ENCODE assay signal across 13 mouse cellular contexts in the genomic region with DNA sequence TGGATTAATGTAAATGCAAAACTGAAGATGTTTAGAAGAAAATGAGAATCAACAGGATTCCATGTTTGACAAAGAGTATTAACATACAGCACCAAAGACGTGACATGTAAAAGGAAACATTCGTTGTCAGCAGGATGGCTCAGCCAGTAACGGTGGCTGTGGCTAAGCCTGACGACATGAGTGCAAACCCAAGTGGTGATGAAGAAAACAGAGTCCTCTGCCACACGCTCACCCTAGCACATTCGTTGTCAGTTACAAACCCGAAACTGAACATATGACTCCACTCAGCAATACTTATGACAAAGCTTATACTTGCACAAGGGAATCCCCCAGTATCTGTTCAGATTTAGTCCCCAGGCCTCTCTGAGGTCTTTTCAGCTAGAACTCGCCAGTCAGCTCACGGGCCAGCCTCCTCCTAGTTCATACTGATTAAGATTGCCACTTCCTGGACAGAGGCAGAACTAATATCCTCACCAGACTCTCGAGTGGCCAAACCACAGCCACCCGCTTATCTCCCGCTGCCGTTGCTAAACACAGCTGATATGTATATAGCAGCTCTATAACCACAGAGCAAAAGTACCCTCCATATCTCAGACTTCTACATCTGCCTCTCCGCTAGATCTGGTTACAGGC.
DNase-seq lines count a peak whose midpoint lies in the region; ATAC-seq lines count a peak whose summit lies in the region.
"Had no signal": no experiment of that assay in that cellular context is flagged by ENCODE, and none has a peak within 500 bp of the region (broad histone marks: within the 10 kb centered on the region; RNA-seq: fewer than 3 reads in every experiment).

No protein-coding gene starts in this region.

- H3K27me3 ChIP-seq in heart, embryonic 15.5 days = no peaks in the 10 kb centered on the region
- no peaks in the 10 kb centered on the region for H3K27me3 ChIP-seq in intestine, embryonic 16.5 days (replicated peaks; ENCODE audit: control insufficient read depth, insufficient read depth, low read length)
- H3K27me3 ChIP-seq: forebrain, embryonic 13.5 days; kidney, embryonic 15.5 days; limb, embryonic 12.5 days had no signal

- ATAC-seq in heart, embryonic 15.5 days (replicated peaks; ENCODE audit: insufficient number of reproducible peaks, insufficient read depth, low FRiP score, low read depth) = no peak
- peak; percentile 65 for ATAC-seq in activated CD4-positive, CD25-positive, alpha-beta regulatory T cell, adult 4 months
- ATAC-seq in intestine, embryonic 16.5 days = peak; percentile 80
- ATAC-seq: forebrain, embryonic 13.5 days had no signal

- H3K27ac ChIP-seq in heart, embryonic 15.5 days = peak overlapping the region; percentile 52
- peak overlapping the region; percentile 52 for H3K27ac ChIP-seq in intestine, embryonic 16.5 days (ENCODE audit: low read length)
- H3K27ac ChIP-seq: forebrain, embryonic 13.5 days; limb, embryonic 12.5 days had no signal

- peaks cover 20% of the 10 kb centered on the region for H3K4me1 ChIP-seq in heart, embryonic 15.5 days (replicated peaks)
- 0 out of 2 replicates have a peak, but pooled peaks cover 10% of the 10 kb centered on the region for H3K4me1 ChIP-seq in intestine, embryonic 16.5 days (ENCODE audit: control insufficient read depth, insufficient read depth, low read length)
- H3K4me1 ChIP-seq: forebrain, embryonic 13.5 days had no signal

- no peak overlapping the region for H3K9ac ChIP-seq in heart, embryonic 15.5 days
- no peak overlapping the region for H3K9ac ChIP-seq in intestine, embryonic 16.5 days (ENCODE audit: low read depth, low read length)
- H3K9ac ChIP-seq: forebrain, embryonic 13.5 days; kidney, embryonic 15.5 days; limb, embryonic 12.5 days had no signal

- DNase-seq in heart, adult 8-10 months (ENCODE audit: low spot score) = no peak
- peak; percentile 2 for DNase-seq in naive thymus-derived CD4-positive, alpha-beta T cell, adult 2 months (ENCODE audit: low read depth)
- no peak for DNase-seq in testis, postnatal 10 days (ENCODE audit: low spot score)
- no peak for DNase-seq in left cerebral cortex, postnatal 36 days (ENCODE audit: low spot score in 2 of 2)
- DNase-seq in layer of hippocampus, postnatal 25 days (ENCODE audit: extremely low spot score in 1 of 2, low spot score in 1 of 2) = no peak
- DNase-seq: gastrocnemius, postnatal 36 days; thymus, adult 2 months had no signal

- H3K4me3 ChIP-seq in heart, embryonic 15.5 days = peak overlapping the region; percentile 9; the same call in 1 of the 2 replicates
- no peak overlapping the region for H3K4me3 ChIP-seq in intestine, embryonic 16.5 days (ENCODE audit: low read length)
- H3K4me3 ChIP-seq: forebrain, embryonic 13.5 days; kidney, embryonic 15.5 days; limb, embryonic 12.5 days had no signal

- peak overlapping the region; percentile 52 for H3K4me2 ChIP-seq in heart, embryonic 15.5 days
- no peak overlapping the region for H3K4me2 ChIP-seq in intestine, embryonic 16.5 days (ENCODE audit: low read depth, low read length)
- H3K4me2 ChIP-seq: forebrain, embryonic 13.5 days; kidney, embryonic 15.5 days; limb, embryonic 12.5 days had no signal

- intact Hi-C loops in left cerebral cortex, postnatal 36 days (cut with DNase I) = no loop called here

- H3K9me3 ChIP-seq in heart, embryonic 15.5 days (replicated peaks) = no peaks in the 10 kb centered on the region
- H3K9me3 ChIP-seq in intestine, embryonic 16.5 days (ENCODE audit: control insufficient read depth, low read length) = no peaks in the 10 kb centered on the region
- H3K9me3 ChIP-seq: forebrain, embryonic 13.5 days had no signal

- no peaks in the 10 kb centered on the region for H3K36me3 ChIP-seq in heart, embryonic 15.5 days
- H3K36me3 ChIP-seq in intestine, embryonic 16.5 days (ENCODE audit: control insufficient read depth, insufficient read depth, low read length) = no peaks in the 10 kb centered on the region
- H3K36me3 ChIP-seq: kidney, embryonic 15.5 days; limb, embryonic 12.5 days had no signal

- 22% methylated on average over 14 of the region's 14 CpGs for WGBS in heart, embryonic 15.5 days
- 60% methylated on average over 14 of the region's 14 CpGs for WGBS in intestine, embryonic 16.5 days
